Mouse (Mus musculus) heart, embryonic 15.5 days (tissue): ENCODE measurements at regions not wholly inside any gene's neighbourhood (a gene's known extent, or its start where the extent isn't known, plus 50 kb on each side); places are given as distances from the start of the nearest gene placed in this dataset.

Source experiments
- ATAC-seq: fragments of 200-750 bp; cut with Nextera tagmentation; replicated peaks from 2 replicates; pipeline ENCODE4 v1.8.0; 2017; ENCODE audit warnings: low read depth, moderate TSS enrichment; ENCODE audit not compliant: insufficient number of reproducible peaks, insufficient read depth, low FRiP score
- H3K27ac ChIP-seq: fragments of 300-500 bp; sonication (generic); 2 replicates; pipeline ENCODE4 v1.5.1; 2015; ENCODE audit warnings: mild to moderate bottlenecking, inconsistent platforms
- H3K27me3 ChIP-seq: fragments of 300-500 bp; sonication (generic); 2 replicates; pipeline ENCODE4 v1.6.1; 2015; ENCODE audit warnings: inconsistent platforms
- H3K36me3 ChIP-seq: fragments of 300-500 bp; sonication (generic); 2 replicates; pipeline ENCODE4 v1.6.1; 2015; ENCODE audit warnings: mild to moderate bottlenecking, inconsistent platforms
- H3K4me1 ChIP-seq: fragments of 300-500 bp; sonication (generic); replicated peaks from 2 replicates; pipeline ENCODE4 v1.6.1; 2015; ENCODE audit warnings: inconsistent platforms
- H3K4me2 ChIP-seq: fragments of 300-500 bp; sonication (generic); 2 replicates; pipeline ENCODE4 v1.6.1; 2015; ENCODE audit warnings: inconsistent platforms, mild to moderate bottlenecking, moderate library complexity
- H3K4me3 ChIP-seq: fragments of 300-500 bp; sonication (generic); 2 replicates; pipeline ENCODE4 v1.5.1; 2015; ENCODE audit warnings: mild to moderate bottlenecking, inconsistent platforms
- H3K9ac ChIP-seq: fragments of 300-500 bp; sonication (generic); 2 replicates; pipeline ENCODE4 v1.6.1; 2015; ENCODE audit warnings: mild to moderate bottlenecking, inconsistent platforms
- H3K9me3 ChIP-seq: fragments of 300-500 bp; sonication (generic); replicated peaks from 2 replicates; pipeline ENCODE4 v1.6.1; 2016; ENCODE audit warnings: inconsistent platforms
- WGBS: fragments of 180-500 bp; shearing (Covaris S2); methylation state at CpG from one replicate; pipeline ENCODE4 v1.1.7; 2015; ENCODE audit warnings: mixed read lengths; 5-methylcytosine and 5-hydroxymethylcytosine counted together

DNA sequence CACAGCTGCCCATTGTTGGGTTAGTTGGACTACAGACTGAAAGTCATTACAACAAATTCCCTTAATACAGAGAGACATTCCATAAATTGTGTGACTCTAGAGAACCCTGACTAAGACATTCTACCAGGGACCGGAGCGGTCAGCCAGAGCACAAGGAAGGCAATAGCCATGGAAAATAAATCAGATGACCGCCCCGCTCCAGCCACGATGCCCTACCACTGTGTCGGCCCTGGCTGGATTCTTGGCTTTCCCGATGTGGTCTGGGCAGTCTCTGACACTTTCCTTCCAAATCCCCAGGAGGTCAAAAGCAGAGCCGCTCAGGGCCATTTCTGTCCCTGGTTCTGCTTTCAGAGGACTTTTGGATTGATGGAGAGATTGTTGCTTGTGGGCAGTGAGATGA is 57.8 kb downstream of the Lsm3 start:
- peaks cover 35% of the 10 kb centered on the region for H3K27me3 ChIP-seq
- no peak for ATAC-seq

DNA sequence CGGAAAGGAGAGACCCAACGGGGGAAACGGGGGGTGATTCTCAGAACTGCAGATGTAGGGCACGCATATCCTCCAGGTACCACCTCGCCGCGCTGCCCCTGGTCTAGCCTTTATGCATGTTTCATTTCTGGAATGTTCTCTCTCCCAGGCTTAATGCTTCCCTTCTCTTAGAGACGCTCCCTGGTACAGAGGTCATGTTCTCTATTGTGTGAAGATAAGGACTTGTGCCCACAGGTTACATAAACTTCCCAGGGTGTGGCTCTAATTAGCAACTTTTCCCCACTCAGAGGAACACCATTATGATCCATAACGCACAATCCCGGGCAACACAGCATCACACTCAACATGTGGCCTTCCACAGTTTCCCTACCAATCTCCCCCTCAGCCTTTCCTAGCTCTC is 58.7 kb downstream of the Lsm3 start:
- Histone ChIP-seq H3K36me3 (no peaks in the 10 kb centered on the region), H3K9me3 (no peaks in the 10 kb centered on the region), H3K27me3 (peaks cover 37% of the 10 kb centered on the region), H3K4me1 (0 out of 2 replicates have a peak, but pooled peaks cover 3% of the 10 kb centered on the region), H3K4me3 (no peak overlapping the region), H3K27ac (no peak overlapping the region), H3K4me2 (no peak overlapping the region), H3K9ac (no peak overlapping the region)
- WGBS: 81% methylated on average over 10 of the region's 10 CpGs
- ATAC-seq: no peak

More for the DNA sequence above, 57.8 kb downstream of the Lsm3 start:
- no peak overlapping the region for H3K27ac ChIP-seq
- H3K4me2 ChIP-seq: no peak overlapping the region
- WGBS: 82% methylated on average over 8 of the region's 8 CpGs
- no peaks in the 10 kb centered on the region for H3K36me3 ChIP-seq
- H3K4me1 ChIP-seq: 0 out of 2 replicates have a peak, but pooled peaks cover 3% of the 10 kb centered on the region
- H3K9ac ChIP-seq: no peak overlapping the region
- H3K9me3 ChIP-seq: no peaks in the 10 kb centered on the region
- no peak overlapping the region for H3K4me3 ChIP-seq

DNA sequence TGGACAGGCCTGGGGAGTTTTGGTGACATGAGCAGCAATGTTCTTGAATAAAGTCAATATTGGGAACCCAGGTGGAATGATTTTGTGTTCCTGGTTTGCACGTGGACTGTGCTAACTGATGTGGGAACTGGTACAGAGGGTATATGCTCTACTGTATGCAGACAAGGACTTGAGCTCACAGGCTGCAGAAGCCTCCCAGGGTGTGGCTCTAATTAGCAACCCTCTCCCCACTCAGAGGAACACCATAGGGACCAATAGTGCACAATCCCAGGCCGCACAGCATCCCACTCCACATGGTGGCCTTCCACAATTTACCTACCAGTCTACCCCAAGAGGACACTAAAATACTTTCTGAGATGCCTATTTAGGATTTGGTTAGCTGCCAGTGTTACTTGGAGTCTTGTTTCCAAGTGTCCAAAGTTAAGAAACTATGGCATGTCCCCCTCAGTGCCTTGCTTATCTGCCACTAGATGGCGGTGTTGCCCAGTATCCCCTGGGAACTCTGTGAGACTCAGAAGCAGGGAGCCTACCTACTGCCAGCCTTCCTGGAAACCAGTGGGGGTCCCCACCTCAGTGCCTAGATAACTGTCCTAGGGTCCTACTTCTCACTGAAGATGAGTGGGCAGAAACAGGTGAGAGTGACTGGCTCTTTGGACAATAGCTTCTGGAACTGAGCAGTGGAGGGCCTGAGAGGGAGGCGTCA is 60.1 kb downstream of the Lsm3 start:
- H3K9me3 ChIP-seq: no peaks in the 10 kb centered on the region
- no peak for ATAC-seq
- peaks cover 41% of the 10 kb centered on the region for H3K27me3 ChIP-seq
- H3K4me1 ChIP-seq: 0 out of 2 replicates have a peak, but pooled peaks cover 3% of the 10 kb centered on the region
- H3K27ac ChIP-seq: no peak overlapping the region
- no peak overlapping the region for H3K4me2 ChIP-seq
- H3K4me3 ChIP-seq: no peak overlapping the region
- no peaks in the 10 kb centered on the region for H3K36me3 ChIP-seq
- 55% methylated on average over 4 of the region's 4 CpGs for WGBS
- H3K9ac ChIP-seq: no peak overlapping the region

DNA sequence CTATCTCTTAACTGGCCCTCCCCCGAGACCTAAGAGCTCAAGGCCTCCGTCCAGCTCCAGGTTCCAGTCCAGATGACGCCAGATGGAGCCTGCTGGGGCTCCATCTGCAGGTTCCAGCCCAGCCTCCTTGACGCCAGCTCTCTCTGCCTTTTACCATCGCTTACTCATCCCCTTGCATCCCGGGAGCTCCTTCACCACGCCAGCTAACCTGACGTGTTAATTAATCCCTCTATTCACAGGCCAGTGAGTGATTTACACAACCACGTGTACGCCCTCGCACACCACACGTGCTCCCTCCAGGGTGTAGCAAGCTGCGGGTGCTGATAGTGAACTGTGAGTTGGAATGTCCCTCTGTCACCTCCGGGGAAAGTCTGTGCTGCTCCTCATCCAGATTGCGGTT is 61.2 kb downstream of the Lsm3 start:
- WGBS: 34% methylated on average over 15 of the region's 15 CpGs
- no peak overlapping the region for H3K9ac ChIP-seq
- H3K4me1 ChIP-seq: 0 out of 2 replicates have a peak, but pooled peaks cover 3% of the 10 kb centered on the region
- peaks cover 45% of the 10 kb centered on the region for H3K27me3 ChIP-seq
- no peak overlapping the region for H3K27ac ChIP-seq
- H3K4me3 ChIP-seq: no peak overlapping the region
- no peaks in the 10 kb centered on the region for H3K9me3 ChIP-seq
- H3K36me3 ChIP-seq: no peaks in the 10 kb centered on the region
- no peak overlapping the region for H3K4me2 ChIP-seq
- ATAC-seq: no peak

DNA sequence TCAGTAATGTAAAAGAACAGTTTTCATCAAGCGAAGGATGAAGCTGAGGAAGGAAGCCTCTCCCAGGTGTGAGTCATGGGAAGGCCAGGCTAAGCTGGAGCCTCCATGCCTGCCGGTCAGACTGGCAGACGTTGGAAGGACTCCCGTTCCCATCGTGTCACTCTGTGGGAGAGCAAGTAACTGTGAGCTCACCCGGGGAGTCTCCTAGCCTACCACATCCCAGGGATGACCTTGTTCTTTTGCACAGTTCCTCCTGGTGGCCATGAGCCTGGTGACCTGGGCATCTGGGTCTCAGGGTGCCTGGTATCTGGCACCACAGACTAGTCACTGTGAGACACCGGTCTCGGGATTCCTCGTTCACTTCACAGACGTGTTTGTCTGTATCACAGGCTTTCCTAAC is 63.9 kb downstream of the Lsm3 start:
- WGBS: 76% methylated on average over 10 of the region's 10 CpGs
- no peaks in the 10 kb centered on the region for H3K36me3 ChIP-seq
- H3K4me1 ChIP-seq: 0 out of 2 replicates have a peak, but pooled peaks cover 3% of the 10 kb centered on the region
- H3K9ac ChIP-seq: no peak overlapping the region
- H3K4me2 ChIP-seq: no peak overlapping the region
- peaks cover 39% of the 10 kb centered on the region for H3K27me3 ChIP-seq
- no peaks in the 10 kb centered on the region for H3K9me3 ChIP-seq
- no peak overlapping the region for H3K4me3 ChIP-seq
- no peak for ATAC-seq
- H3K27ac ChIP-seq: no peak overlapping the region

DNA sequence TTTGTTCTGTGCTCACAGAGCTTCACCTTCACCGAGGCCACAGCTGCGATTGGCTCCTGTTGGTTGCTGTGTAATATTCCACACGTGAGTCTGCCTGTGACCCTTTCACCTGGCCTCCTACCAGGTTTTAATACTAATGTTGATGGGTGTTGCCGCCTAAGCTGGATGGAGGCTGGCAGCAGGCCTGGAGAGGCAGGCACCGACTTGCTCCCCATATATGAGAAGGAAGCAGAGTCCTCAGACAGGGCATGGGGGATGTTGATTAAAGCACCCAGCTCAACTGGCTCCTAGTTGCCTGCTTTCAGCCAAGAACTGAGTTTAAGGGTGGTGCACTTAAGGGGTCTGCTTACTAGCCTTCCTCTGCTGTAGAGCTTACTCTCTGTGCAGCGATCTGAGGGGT is 64.9 kb downstream of the Lsm3 start:
- H3K4me3 ChIP-seq: no peak overlapping the region
- whole genome bisulfite sequencing: 86% methylated on average over 6 of the region's 6 CpGs
- no peak overlapping the region for H3K4me2 ChIP-seq
- H3K27me3 ChIP-seq: peaks cover 41% of the 10 kb centered on the region
- H3K4me1 ChIP-seq: 0 out of 2 replicates have a peak, but pooled peaks cover 4% of the 10 kb centered on the region
- no peak overlapping the region for H3K9ac ChIP-seq
- no peaks in the 10 kb centered on the region for H3K36me3 ChIP-seq
- no peak overlapping the region for H3K27ac ChIP-seq
- H3K9me3 ChIP-seq: no peaks in the 10 kb centered on the region
- ATAC-seq: no peak

DNA sequence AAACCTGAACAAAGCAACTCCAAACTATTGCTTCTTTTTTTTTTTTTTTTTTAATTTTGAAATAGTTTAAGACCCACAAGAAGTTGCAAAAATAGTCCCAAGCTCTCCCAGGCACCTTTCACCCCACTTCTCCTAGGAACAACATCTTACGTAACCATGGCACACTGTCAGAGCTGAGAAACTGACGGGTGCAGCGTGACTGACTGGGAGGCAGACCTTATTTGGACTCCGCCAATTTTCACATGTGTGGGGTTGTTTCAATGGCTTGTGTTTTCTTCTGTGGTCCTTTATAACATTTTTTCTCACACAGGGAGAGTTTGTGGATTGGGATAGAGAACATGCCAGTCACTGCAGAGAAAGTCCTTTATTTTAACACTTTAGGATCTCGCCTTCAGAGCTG is 66.6 kb downstream of the Lsm3 start:
- WGBS: 87% methylated on average over 5 of the region's 5 CpGs
- Histone ChIP-seq H3K27me3 (peaks cover 45% of the 10 kb centered on the region), H3K4me2 (no peak overlapping the region), H3K9me3 (no peaks in the 10 kb centered on the region), H3K9ac (no peak overlapping the region), H3K27ac (no peak overlapping the region), H3K4me1 (0 out of 2 replicates have a peak, but pooled peaks cover 3% of the 10 kb centered on the region), H3K4me3 (no peak overlapping the region), H3K36me3 (no peaks in the 10 kb centered on the region)
- ATAC-seq: no peak

DNA sequence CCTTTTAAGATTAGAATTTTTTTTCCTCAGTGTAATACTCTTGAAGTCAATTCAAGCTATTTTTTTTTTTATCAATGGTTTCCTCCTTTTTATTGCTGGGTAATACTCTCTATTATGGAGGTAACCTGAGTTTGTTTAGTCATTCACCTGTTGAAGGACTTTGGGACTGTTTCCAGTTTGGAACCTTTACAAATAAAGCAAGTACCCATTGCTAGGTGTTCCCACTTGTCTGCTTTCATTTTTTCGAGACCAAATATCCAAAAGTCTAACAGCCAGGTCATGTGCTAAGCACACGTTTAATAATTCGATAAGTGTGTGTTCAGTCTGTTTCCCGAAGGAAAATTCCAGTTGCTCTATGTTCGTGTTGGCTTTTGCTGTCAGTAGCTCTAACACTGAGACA is 67.6 kb downstream of the Lsm3 start:
- ATAC-seq: no peak
- H3K4me3 ChIP-seq: no peak overlapping the region
- H3K9ac ChIP-seq: no peak overlapping the region
- 0 out of 2 replicates have a peak, but pooled peaks cover 4% of the 10 kb centered on the region for H3K4me1 ChIP-seq
- no peaks in the 10 kb centered on the region for H3K9me3 ChIP-seq
- no peaks in the 10 kb centered on the region for H3K36me3 ChIP-seq
- peaks cover 45% of the 10 kb centered on the region for H3K27me3 ChIP-seq
- no peak overlapping the region for H3K27ac ChIP-seq
- no peak overlapping the region for H3K4me2 ChIP-seq
- WGBS: 84% methylated on average over 5 of the region's 5 CpGs

DNA sequence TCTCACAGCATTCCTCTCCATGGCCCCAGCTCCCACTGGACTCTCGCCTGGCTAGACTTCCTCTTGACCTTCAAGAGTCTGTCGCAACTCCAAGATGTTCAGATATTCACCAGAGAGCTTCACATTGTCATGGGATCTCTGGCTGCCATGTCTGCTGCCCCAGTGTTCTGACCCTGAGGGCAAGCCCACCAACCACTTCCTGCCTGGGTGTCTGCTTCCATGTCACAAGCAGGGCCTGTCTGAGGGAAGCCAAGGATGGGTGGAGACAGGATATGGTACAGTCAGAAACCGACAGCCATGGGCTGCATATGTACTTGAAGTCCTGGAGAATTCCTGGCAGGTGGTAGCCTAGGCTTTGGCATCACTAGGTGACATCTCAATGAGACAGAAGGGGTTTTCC is 69.8 kb downstream of the Lsm3 start:
- ATAC-seq: no peak
- Histone ChIP-seq H3K4me1 (peaks cover 15% of the 10 kb centered on the region), H3K4me3 (no peak overlapping the region), H3K4me2 (no peak overlapping the region), H3K27ac (no peak overlapping the region), H3K9ac (no peak overlapping the region), H3K9me3 (no peaks in the 10 kb centered on the region), H3K27me3 (peaks cover 37% of the 10 kb centered on the region), H3K36me3 (no peaks in the 10 kb centered on the region)
- WGBS: 72% methylated on average over 3 of the region's 3 CpGs

DNA sequence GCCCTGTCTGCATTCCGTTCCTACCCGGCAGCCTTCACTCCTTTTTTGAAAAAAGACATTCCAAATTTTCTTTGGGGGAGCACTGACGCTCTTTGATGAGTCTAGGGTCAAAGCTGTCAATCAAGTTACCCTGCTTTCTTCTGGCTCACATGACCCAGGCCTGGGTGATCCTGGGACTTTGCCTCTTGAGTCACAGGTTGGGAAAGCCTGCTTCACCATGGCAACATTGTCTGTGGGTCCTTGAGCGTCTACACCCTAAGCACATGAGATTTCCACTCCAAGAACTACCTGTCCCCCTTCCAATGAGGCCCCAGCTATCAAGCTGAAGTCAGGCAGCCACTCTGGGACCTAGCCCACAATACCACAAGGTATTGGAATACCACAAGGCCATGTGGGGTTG is 73.5 kb downstream of the Lsm3 start:
- H3K27ac ChIP-seq: no peak overlapping the region
- peaks cover 29% of the 10 kb centered on the region for H3K27me3 ChIP-seq
- H3K9ac ChIP-seq: no peak overlapping the region
- no peak overlapping the region for H3K4me3 ChIP-seq
- no peak for ATAC-seq
- peaks cover 26% of the 10 kb centered on the region for H3K4me1 ChIP-seq
- H3K4me2 ChIP-seq: no peak overlapping the region
- 70% methylated on average over 4 of the region's 4 CpGs for WGBS
- no peaks in the 10 kb centered on the region for H3K36me3 ChIP-seq
- no peaks in the 10 kb centered on the region for H3K9me3 ChIP-seq

DNA sequence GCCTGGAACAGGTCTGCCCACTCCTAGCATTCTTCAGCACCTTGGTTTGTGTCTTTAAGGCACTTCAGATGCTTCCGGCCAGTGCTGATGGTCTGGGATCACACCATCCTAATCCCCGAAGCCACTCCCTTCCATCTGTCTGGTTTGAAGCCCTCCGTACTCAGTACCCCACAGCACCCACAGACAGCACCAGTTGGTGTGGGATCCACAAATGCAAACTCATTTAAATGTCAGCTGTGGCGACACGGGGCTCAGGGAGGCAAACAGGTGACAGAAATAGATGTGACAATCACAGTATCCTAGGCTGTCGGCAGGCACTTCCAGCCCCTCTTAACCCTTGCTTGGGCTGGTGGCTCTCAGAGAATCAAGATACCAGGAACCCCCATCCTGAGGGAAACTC is 74.7 kb downstream of the Lsm3 start:
- H3K4me2 ChIP-seq: 0 out of 2 replicates have a peak overlapping the region, but pooled peaks have one; percentile 10
- H3K27me3 ChIP-seq: peaks cover 20% of the 10 kb centered on the region
- no peak overlapping the region for H3K9ac ChIP-seq
- 0 out of 2 replicates have a peak overlapping the region, but pooled peaks have one; percentile 1 for H3K27ac ChIP-seq
- ATAC-seq: no peak
- no peaks in the 10 kb centered on the region for H3K9me3 ChIP-seq
- H3K4me1 ChIP-seq: peaks cover 26% of the 10 kb centered on the region
- no peak overlapping the region for H3K4me3 ChIP-seq
- WGBS: 37% methylated on average over 6 of the region's 6 CpGs
- H3K36me3 ChIP-seq: no peaks in the 10 kb centered on the region
